Mouse (Mus musculus) B cell, adult (primary cell): ENCODE measurements around the gene Fam13a. TPM values are rescaled to one million over a fixed set of nuclear protein-coding genes. Genes with fewer than 3 reads are reported as not detected.

Experiments
- total RNA-seq: library from RNA; stranded (reverse); gene quantifications from 4 replicates; pipeline ENCODE4 v1.2.4, GENCODE M21; 2023; ENCODE audit not compliant: inconsistent age

The Fam13a gene
- 0.21 to 0.45 TPM (median 0.26 TPM) in 3 of 4 replicates, not detected in the other for total RNA-seq

GRCm38 (mm10) chr6:59024164-59024724, at the start of gene Fam13a:
Gene Fam13a, minus strand, starts transcription at chr6:59024549.

GRCm38 (mm10) chr6:58906852-58907261, 117.5 kb downstream of the Fam13a start, which contains the start of gene Nap1l5:
Gene Nap1l5, minus strand, starts transcription at chr6:58907076.

Other genes with a start within 250 kb of the Fam13a start
- gene Herc3, start 193.1 kb downstream of the Fam13a start, total RNA-seq: 96.2 to 102 TPM (median 98.5 TPM) in 4 replicates
- 0.30 TPM in 1 of 4 replicates, not detected in the others for gene Nap1l5, start 117.5 kb downstream of the Fam13a start, total RNA-seq
- 42.6 to 45.6 TPM (median 42.7 TPM) in 4 replicates for gene Tigd2, start 184.3 kb upstream of the Fam13a start, total RNA-seq